Mouse (Mus musculus) CD8-positive naive resting alpha-beta T cell, adult 2 months (primary cell): ENCODE measurements around the gene Ikbke.

Source experiments
- DNase-seq, 2 experiments: peaks; one replicate each; pipeline ENCODE4 v3.0.0; 2022; ENCODE audit warnings: low read depth in 2 of 2, low spot score in 2 of 2

Ikbke gene

DNA sequence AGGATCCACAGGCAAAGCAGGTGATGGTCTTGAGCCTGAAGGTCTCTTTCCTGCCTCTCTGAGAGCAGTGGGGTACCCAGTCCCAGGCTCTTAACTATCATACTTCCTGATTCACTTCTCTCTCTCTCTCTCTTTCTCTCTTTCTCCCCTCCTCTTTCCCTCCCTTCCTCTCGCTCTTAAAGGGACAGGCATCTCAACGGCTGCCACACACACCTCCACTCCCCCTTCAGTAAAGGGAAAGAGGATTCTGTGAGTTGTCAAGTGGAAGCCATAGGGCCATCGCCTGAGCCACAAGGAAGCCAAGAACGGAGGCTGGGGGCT lies at the start of gene Ikbke:
Ikbke (minus strand) TSS at position 151 of the 321 bp plus-strand sequence.
- no peak for DNase-seq

DNA sequence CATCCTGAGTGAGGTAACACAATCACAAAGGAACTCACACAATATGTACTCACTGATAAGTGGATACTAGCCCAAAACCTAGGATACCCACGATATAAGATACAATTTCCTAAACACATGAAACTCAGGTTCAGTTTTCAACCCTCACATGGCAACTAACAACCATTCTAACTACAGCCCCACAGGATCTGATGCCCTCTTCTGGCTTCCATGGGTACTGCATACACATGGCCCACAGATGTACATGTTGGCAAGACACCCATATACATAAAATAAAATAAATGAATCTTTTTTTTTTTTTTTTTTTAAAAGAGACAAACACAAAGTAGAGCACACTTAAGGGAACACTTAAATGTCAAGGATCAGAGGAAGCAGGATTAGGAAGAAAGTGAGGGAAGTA lies 49.7 kb upstream of the Ikbke start:
- DNase-seq: peak; percentile 18 to 45

DNA sequence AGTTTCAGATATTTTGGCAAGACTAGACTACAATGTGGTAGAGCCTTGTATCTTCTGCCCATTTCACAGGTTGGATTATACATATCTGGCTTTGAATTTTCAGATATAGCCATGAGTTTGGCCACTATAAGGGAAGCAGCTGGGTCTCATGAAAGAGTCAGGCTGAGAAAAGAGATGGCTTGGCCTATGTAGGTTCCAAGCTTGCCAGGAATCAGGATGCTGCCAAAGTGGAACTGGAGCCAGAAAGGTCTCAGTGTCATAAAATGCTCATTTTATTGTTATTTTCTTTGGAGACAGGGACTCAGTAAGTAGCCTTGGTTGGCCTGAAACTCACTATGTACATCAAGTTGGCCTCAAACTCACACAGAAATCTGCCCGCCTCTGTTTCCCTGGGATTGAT lies 47.8 kb upstream of the Ikbke start:
- DNase-seq: no peak

DNA sequence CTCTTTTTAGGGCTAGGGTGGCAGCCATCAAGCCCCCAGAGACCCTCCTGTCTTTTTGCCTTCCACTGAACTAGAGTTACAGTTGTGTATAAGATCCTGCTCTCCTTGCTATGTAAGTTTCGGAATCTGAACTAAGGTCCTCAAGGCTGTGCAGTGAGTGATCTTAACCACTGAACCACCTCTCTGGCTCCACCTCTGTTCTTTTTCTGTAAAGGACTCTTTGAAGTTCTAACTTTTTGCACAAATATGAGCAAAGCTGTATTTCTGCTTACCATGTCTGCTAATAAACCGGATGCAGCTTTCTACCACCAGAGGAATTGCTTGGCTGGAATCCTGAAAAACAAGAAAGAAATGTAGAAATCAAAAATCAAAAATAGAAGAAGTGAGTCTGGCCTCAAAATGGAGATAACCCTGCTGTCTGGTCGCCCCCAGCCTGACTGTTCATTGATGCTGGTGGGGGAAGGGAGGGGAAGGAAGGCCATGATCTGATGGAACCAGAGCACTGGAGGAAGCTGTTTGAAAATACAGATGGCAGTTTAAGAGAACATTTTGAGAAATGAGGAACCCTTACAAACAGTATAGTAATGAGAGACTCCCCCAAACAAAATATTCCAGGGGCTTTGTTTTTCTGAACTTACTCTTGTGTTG lies 45.5 kb upstream of the Ikbke start:
- peak in 1 of 2 experiments; percentile 6 for DNase-seq

DNA sequence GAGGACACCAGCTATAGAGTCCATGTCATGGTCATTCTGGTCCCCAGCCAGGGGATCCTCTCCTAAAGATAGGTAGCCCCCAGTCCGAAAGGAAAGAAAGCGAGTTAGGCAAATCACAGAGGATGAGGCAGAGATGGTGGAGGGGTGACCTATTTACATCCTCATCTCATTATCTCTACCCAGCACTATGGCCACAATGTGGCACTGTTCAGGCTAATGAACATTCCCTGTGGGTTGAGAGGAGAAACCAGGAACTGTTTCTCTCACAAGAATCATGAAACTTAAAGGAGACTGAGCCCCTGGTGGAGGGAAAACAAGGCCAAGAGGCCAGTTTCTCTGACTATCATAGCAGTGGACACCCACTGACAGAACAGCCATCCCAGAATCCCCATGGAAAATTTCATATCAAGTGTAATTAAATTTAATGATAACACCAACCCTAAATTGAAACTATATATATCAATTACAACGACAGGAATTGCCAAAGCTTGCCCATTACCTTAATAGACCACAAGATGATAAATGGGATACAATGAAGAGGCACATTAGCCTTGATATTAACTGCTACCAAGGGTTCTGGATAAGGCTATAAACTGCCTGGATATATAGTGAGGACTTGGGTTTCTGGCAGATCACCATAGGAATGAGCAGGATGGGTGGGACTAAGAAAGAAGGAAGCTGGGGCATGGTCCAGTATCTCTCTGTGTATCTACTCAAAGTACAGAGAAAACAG lies 40.4 kb upstream of the Ikbke start:
- no peak for DNase-seq

DNA sequence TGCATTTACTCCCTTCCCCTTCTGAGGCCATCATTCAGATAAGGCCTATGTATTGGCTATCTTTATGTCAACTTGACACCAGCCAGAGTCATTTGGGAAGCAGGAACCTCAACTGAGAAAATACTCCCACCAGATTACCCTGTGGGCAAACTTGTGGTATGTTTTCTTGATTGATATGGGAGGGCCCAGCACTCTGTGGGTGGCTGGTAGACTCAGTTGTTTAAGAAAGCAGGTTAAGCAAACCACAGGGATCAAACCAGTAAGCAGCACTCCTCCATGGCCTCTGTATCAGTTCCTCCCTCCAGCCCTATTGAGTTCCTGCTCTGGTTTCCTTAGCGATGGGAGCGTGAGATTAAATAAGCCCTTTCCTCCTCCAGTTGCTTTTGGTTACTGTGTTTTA lies 39.0 kb upstream of the Ikbke start:
- DNase-seq: no peak

DNA sequence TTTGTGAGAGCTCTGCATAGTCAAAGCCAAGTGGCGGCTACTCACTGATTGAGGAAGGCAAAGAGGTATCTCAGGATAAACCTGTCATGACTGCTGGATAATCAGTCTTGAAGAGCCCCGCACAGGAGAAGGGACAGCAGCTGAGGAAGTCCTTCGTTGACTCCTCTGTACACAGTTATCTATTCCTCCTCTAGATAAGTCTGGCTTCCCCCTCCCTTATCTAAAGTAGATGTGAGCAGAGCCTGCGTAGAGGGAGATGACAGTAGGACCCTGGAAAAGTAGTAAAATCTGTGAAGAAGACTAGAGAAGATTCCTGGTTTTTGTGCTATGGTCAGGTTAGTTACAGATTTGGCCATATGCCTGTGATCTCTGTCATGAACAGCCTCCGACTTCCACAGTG lies 38.2 kb upstream of the Ikbke start:
- no peak for DNase-seq

DNA sequence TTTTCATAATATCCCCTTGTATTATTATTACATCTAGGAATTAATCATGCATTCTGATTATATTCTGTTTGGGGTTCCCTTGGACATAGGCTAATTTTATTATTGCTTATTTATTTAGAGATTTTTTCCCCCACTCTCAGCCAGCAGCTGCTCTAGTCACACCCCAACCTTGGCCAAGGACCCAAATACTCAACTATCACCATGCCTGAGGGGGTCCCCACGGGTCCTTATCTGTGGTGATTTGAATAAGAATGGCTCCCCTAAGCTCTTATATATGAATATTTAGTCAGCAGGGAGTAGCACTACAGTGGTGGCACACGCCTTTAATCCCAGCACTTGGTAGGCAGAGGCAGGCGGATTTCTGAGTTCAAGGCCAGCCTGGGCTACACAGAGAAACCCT lies 31.9 kb upstream of the Ikbke start:
- DNase-seq: no peak

DNA sequence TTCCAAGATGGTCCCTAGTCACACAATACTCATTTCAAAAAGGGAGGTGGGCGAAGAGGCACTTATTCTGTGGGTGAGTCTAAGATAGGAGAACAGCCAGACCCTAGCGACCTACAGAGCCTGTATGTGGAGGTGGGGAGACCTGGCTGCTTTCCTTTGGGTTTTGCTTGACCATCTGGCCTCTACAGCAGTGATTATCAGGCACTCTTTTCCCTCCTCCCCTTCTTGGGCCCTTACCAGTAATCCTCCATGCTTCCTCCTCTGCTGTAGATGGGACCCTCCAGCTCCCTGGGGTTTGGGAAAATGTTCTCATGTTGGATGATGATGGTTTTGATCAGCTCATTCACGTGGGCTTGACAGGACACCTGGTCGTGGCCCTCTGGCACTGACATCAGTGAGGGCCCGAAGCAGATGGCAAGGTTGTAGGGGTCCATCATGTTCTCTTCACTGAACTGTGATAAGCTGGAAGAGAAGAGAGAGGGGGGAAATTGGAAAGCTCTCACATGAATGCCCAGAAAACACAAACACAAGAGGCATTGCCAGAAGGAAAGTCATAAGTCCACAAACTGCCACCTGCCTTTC lies 30.9 kb upstream of the Ikbke start:
- no peak for DNase-seq

DNA sequence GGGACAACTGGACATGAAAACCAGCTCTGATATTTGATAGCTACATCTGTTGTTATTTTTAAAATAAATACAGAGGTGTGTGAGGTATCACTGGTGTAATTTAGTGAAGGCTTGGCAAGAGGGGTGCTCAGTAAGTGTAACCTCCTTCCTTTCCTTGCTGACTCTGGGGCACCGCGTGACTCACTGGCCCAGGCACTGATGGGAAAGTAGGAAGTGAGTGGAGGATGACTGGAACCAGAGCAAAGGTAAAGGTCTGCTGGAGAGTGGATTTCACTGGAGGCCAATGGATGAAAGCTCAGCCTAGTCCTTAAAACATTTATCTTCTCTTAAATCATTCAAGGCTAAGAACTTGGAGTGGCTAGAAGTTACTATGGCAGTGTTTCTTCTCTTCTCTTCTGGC lies 21.3 kb upstream of the Ikbke start:
- DNase-seq: no peak

DNA sequence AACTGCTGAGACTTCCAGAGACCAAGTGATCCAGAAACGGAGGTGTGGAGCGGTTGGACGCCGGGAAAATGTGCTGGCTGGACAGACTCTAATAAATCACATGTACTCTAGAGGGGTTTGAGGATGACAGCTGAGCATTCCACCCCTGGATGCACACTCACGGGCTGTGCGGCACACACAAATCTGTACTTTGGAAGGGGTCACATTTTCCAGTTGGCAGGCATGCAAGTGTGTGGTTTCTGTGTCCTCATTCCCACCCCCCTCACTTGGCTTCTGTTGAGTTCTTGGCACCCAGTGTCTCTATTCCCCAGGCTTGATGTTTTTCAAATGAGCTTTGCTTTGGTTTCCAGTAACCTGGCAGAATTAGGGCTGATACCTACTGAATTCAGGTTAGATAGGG lies 20.4 kb upstream of the Ikbke start:
- no peak for DNase-seq

DNA sequence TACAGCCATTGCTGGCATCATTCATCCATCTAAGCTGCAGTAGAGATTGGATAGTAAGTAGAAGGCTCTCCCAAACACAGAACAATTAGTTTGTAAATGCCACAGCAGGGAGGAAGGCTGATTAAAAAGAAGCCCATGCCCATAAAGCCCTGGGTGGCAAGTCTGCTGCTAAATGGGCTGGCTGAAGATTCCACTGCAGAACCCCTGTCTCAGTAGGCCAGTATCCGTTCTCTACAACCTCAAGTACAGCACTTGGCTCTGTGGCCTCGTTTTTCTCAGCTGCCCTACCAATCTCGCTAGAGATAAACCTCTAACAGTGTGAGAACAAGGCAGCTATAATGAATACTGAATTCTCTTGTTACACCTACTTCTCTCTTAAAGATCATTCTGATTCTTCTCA lies 19.8 kb upstream of the Ikbke start:
- no peak for DNase-seq

DNA sequence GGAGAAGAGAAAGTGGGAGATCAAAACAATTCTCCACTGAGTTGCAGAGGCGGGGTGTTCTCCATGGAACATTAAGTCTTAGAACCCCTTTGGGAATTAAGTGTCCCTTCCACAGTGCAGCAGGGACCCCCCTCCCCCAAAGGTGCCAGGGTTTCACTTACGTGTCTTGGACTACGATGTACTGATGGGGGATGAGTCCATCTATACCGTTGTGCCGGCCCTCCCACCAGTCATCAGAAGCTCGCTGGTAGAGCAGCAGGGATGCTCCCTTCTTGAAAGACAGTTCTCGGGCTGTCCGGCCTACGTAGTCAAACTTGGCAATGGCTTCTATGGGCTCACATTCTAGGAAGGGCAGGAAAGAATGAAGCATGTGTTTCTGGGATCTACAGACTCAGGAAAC lies 18.8 kb upstream of the Ikbke start:
- no peak for DNase-seq

DNA sequence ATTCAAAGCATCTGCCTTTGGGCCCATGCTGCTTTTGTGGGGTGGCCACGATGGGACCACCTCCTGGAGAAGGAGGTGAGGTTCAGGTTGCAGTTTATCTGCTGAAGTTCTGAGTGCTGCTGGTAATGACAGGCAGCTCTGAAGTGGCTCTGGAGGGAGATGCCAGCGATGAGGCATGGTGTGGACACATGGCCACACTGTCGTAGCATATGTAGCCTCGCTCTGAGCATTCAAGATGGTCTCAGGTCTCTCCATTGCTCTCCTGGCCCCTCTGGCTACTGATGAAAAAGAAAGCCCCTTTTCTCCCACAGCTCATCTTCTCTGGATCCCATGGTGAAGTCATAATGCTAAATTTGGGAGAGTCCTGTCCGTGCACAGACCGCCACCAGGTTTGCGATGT lies 17.3 kb upstream of the Ikbke start:
- no peak for DNase-seq

DNA sequence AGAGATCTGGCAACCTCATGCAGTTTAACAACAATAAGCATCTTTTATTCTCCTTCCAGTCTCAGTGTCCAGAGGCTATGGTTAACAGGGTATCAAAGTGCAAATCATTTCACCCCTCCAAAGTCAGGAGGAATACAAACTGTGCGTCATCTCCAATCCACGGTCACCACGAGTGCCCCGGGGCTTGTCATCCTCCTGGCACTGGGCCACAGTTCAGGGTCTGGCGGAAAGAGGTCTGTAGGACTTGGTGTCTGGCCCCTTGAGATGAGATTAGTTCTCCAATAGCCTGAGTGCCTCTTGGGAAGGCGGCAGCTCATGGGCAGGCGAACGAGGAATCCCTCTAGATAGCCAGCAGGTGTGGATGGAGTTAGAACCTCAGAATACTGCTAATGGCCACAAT lies 15.8 kb upstream of the Ikbke start:
- no peak for DNase-seq

DNA sequence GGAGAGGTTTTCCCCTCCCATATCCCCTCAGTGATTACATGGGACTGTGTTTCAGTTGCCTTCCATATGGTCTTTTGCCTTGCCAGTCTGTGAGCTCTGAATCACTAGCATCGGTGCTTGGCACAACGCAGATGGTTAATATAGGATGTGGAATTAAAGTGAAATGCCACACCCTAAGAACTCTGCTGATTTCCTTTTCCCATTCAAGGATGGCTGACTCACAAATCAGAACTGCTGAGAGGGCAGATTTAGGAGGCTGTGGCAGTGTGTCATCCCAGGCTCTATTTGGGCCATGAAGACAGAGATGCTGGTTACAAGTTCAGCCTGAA lies 14.5 kb upstream of the Ikbke start:
- DNase-seq: no peak

DNA sequence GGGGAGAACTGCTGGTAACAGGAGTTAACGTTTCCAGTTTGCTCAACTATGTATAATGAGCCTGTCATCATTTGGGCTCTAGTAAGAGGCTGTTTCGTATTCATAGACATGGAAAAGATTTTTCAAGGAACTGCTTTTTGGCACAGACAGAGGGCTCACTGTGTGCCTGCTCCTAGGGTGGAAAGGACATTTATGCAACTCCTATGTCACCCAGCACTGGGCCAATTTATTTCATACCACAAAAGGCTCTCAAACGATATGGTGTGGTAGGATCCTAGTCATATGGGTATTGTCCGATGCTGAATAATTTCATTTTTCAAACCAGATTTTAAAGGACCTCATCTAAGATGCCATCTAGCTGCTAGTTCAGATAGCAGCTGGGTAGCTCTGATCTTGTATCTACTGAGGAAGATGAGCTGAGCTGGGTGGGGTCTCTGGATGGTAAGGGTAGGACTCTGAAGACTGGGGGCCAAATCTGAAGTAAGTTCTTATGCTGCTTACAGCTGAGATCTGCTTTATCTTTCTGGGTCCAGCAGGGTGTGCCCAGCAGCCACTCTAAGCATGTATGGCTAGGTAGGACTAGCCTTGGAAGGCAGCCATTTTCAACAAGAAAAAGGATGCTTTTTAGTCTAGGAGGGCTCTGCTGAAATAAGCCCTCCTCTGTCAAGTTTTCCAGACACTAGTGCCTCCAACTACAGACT lies 14.0 kb upstream of the Ikbke start:
- DNase-seq: no peak

DNA sequence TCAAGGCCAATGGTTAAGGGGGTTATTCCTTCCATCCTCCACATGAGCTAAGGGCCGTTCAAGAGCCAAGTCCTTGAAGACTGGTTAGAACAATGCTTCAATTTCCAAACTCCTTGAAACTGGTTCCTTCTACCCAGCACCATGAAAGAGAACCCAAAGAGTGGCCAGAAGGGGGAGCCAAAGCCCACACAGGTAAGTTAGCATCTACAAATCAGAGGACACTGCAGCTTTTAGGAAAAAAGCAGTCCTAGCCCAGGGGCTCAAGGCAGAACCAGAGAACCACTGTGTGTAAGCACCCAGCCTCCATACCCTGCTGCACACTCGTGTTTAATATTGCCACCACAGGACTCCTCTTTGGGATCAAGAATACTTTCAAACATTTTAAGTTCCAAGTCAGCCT lies 11.2 kb upstream of the Ikbke start:
- peak; percentile 56 to 72 for DNase-seq

DNA sequence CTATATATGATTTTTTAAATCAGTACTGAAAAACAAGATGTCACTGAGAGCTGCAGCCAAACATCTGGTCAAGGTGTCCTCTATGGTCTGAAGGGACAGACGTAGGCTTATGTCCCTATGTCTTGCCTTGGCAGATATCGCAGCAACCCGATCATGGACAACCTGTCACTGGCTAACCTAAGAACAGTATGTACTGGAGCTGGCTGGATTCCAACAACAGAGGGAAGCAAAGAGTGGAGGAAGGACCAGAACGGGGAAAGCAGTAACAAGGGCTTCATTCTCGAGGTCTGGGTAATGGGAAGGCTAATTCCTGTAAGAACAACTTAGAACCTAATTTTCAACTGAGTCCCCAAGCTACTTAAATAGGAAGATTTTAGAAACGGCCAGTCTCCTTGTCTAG lies 9.5 kb upstream of the Ikbke start:
- DNase-seq: no peak

DNA sequence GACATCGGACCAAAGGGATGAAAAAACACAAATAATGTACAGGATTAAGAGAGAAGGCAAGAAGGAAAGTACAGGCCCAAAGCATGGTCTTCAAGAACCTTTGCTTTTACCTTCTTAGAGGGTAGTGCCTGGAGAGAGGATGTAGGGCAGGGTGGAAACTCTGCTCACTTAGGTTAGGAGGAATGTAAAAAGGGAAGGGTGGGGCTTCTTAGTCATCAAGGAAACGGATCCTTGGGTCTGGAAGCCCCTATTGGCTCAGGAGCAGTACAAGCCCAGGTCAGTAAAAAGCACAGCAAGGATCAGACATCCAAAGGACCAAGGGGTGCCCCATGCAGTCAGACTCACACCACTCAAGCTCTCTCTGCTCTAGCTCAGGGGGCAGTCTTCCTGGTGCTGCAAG lies 7.9 kb upstream of the Ikbke start:
- no peak for DNase-seq

DNA sequence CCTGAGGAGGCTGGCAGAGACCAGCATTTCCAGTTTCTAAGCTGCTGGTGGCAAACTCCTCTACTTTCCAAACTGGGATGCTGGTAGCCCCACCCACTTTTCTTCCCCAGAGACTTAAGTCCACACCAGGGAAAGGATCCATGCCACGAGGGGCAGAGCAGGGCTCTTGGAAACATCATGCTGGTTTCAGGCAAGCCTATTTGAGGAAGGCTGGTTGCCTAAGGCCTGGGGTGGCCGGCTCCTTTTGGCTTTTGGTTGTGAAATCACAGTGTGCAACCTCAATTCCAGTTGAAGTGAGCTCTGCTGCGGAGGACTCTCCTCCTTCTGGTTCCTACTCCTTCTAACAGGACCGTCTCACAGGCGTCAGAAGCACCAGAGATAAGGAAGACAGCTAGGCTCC lies 7.4 kb upstream of the Ikbke start:
- no peak for DNase-seq

DNA sequence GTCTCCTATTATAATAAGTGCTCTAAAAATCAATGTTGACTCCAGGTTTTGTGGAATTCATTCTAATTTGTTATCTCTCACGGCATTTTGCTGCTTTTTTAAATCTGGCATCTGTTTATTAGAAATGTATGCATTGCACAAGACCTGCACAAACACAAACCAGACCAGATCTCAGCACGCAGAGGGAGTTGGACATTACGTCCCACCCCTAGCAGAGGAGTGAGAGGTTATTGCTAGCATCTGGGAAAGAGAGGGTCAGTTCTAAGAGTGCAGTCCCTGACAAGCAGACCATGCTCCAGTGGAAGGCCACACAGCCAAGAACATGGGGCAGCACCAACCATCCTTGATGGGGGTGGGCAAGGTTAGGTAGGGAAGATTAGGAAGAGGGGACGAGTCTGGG lies 5.2 kb upstream of the Ikbke start:
- no peak for DNase-seq
